Mouse (Mus musculus) midbrain, embryonic 15.5 days (tissue): ENCODE results near the gene Gm20518. TPM values are rescaled to one million over a fixed set of nuclear protein-coding genes. Genes with fewer than 3 reads are reported as not detected.

Source experiments
- ATAC-seq: fragments of 200-750 bp; cut with Nextera tagmentation; replicated peaks from 2 replicates; pipeline ENCODE4 v1.8.0; 2017; ENCODE audit warnings: moderate TSS enrichment
- H3K27ac ChIP-seq: fragments of 300-500 bp; sonication (generic); 2 replicates; pipeline ENCODE4 v1.5.1; 2015; ENCODE audit warnings: mild to moderate bottlenecking, inconsistent platforms
- H3K27me3 ChIP-seq: fragments of 300-500 bp; sonication (generic); replicated peaks from 2 replicates; pipeline ENCODE4 v1.6.1; 2015; ENCODE audit warnings: inconsistent platforms
- H3K36me3 ChIP-seq: fragments of 300-500 bp; sonication (generic); replicated peaks from 2 replicates; pipeline ENCODE4 v1.6.1; 2015; ENCODE audit warnings: inconsistent platforms
- H3K4me1 ChIP-seq: fragments of 300-500 bp; sonication (generic); 2 replicates; pipeline ENCODE4 v1.6.1; 2015; ENCODE audit warnings: inconsistent platforms
- H3K4me2 ChIP-seq: fragments of 300-500 bp; sonication (generic); 2 replicates; pipeline ENCODE4 v1.6.1; 2015; ENCODE audit warnings: inconsistent platforms, mild to moderate bottlenecking, moderate library complexity
- H3K4me3 ChIP-seq: fragments of 300-500 bp; sonication (generic); 2 replicates; pipeline ENCODE4 v1.5.1; 2015; ENCODE audit warnings: mild to moderate bottlenecking, inconsistent platforms
- H3K9ac ChIP-seq: fragments of 300-500 bp; sonication (generic); 2 replicates; pipeline ENCODE4 v1.6.1; 2015; ENCODE audit warnings: mild to moderate bottlenecking, inconsistent platforms
- H3K9me3 ChIP-seq: fragments of 300-500 bp; sonication (generic); 2 replicates; pipeline ENCODE4 v1.6.1; 2016; ENCODE audit warnings: inconsistent platforms
- WGBS: fragments of 180-500 bp; shearing (Covaris S2); methylation state at CpG from one replicate; pipeline ENCODE4 v1.1.7; 2015; ENCODE audit warnings: mixed read lengths; 5-methylcytosine and 5-hydroxymethylcytosine counted together
- polyA plus RNA-seq: library from polyadenylated mRNA; unstranded; fragments of >200 nt; fragmentation: Nextera tagmentation; extraction: Ambion mirVana; gene quantifications from 2 replicates; pipeline ENCODE4 v1.2.1, GENCODE M21; 2015

Gene Gm20518
- 0.53 and 0.68 TPM in 2 replicates for polyA plus RNA-seq

GRCm38 (mm10) chr16:17891567-17891959, at the start of gene Gm20518:
Gene Gm20518, minus strand, starts transcription at chr16:17891671.
- Histone ChIP-seq H3K9me3 (no peaks in the 10 kb centered on the region), H3K4me2 (peak within 1 kb of the TSS; percentile 80), H3K4me1 (peaks cover 24% of the 10 kb centered on the region), H3K9ac (peak within 1 kb of the TSS; percentile 98), H3K4me3 (peak within 1 kb of the TSS; percentile 78), H3K27me3 (no peaks in the 10 kb centered on the region), H3K36me3 (no peaks in the 10 kb centered on the region), H3K27ac (peak within 1 kb of the TSS; percentile 97)
- WGBS = under 1% methylated on average over 37 of the region's 38 CpGs
- ATAC-seq = peak; percentile 97

DNA sequence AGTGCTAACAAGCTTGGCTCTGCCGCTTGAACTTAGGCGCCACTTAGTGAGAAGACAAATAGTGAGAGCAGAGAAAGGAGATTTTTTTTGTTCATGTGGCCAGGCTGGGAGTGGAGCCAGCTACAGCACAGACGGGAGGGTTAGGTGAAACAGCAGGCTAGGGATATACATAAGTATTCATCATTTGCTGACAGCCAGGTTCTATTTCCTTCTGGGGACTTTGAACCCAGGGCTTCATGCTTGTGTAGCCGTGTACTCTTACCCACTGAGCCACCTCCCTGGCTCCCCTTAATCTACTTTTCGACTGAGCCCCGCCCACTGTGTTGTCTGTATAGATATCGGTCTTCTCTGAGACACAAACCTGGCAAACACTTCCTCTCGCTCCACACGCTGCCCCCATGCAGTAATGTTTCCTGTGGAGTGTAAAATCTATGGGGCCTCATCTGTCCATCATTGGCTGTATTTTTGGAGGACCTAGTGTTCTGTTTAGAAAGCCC, 47.8 kb upstream of the Gm20518 start:
- Histone ChIP-seq H3K36me3 (no peaks in the 10 kb centered on the region), H3K27ac (no peak overlapping the region), H3K27me3 (0 out of 2 replicates have a peak, but pooled peaks cover 3% of the 10 kb centered on the region), H3K9me3 (no peaks in the 10 kb centered on the region), H3K4me2 (no peak overlapping the region), H3K9ac (no peak overlapping the region), H3K4me1 (no peaks in the 10 kb centered on the region), H3K4me3 (no peak overlapping the region)
- no peak for ATAC-seq
- 55% methylated on average over 9 of the region's 9 CpGs for WGBS

DNA sequence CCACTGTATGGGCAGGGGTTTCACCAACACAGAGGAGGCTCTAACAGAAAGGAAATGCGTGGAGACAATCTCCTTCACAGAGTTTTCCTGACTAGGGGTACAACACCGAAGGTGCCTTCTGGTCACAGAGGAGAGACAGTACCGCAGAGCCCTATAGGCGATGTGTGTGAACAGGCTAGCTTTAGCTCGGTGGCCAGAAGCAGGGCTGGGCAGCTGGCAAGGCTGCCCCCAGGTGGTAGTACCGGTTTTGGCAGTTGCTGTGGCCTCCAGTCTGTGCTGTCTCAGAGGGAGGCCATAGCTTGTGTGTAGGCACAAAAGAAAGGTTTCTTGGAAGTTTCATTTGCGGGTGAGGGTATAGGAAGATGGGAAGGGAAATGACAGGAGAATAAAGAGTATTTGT, 47.4 kb upstream of the Gm20518 start:
- no peak overlapping the region for H3K27ac ChIP-seq
- no peak overlapping the region for H3K4me3 ChIP-seq
- no peak overlapping the region for H3K4me2 ChIP-seq
- ATAC-seq = 0 out of 2 replicates have a peak, but pooled peaks have one; percentile 39
- H3K4me1 ChIP-seq = no peaks in the 10 kb centered on the region
- no peaks in the 10 kb centered on the region for H3K36me3 ChIP-seq
- 11% methylated on average over 7 of the region's 7 CpGs for WGBS
- no peaks in the 10 kb centered on the region for H3K9me3 ChIP-seq
- H3K27me3 ChIP-seq = 0 out of 2 replicates have a peak, but pooled peaks cover 3% of the 10 kb centered on the region
- no peak overlapping the region for H3K9ac ChIP-seq

DNA sequence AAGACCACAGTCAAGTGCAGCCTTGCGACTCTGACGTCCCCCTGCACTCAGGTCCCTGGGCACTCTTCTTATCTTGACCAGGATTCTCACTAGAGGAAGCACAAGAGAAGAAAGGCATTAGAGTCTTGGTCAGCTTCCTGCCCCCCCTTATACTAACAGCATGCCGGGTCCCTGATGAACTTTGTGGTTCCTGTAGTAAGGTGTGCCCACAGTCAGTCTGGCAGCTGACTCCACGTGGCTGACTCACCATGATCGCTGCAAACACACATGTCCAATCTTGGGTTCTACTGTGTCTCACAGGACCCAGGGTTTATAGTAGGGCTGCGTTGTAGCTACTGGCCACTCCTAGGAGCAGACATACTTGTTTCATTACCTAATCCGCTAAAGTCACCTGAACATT, 46.7 kb upstream of the Gm20518 start:
- no peaks in the 10 kb centered on the region for H3K36me3 ChIP-seq
- WGBS = 85% methylated on average over 7 of the region's 7 CpGs
- no peak for ATAC-seq

DNA sequence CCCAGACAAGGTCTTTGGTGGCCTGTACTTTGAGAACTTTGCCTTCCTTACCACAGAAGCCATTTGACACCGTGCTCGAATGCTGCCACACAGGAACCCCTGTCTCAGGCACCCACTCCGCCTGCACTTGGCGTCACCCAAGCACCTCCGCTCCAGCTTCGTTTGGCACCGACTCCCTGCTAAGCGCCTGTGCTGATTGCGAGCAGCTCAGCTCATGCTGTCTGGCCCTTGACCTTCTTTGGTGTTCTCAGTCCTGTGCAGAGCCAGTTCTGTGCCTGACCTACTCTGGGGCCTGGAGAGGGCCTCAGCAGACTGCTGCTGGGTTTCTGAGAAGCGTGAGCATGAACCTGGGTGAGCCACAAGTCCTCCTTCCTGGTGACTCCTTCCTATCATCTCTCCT, 45.3 kb upstream of the Gm20518 start:
- H3K4me2 ChIP-seq = no peak overlapping the region
- H3K36me3 ChIP-seq = no peaks in the 10 kb centered on the region
- H3K9me3 ChIP-seq = no peaks in the 10 kb centered on the region
- H3K4me1 ChIP-seq = no peaks in the 10 kb centered on the region
- no peak for ATAC-seq
- H3K4me3 ChIP-seq = no peak overlapping the region
- H3K27me3 ChIP-seq = 0 out of 2 replicates have a peak, but pooled peaks cover 3% of the 10 kb centered on the region
- H3K9ac ChIP-seq = no peak overlapping the region
- no peak overlapping the region for H3K27ac ChIP-seq
- 88% methylated on average over 10 of the region's 10 CpGs for WGBS

More for the DNA sequence above, 46.7 kb upstream of the Gm20518 start:
- no peak overlapping the region for H3K9ac ChIP-seq
- no peaks in the 10 kb centered on the region for H3K9me3 ChIP-seq
- no peak overlapping the region for H3K27ac ChIP-seq
- no peak overlapping the region for H3K4me2 ChIP-seq
- 0 out of 2 replicates have a peak, but pooled peaks cover 3% of the 10 kb centered on the region for H3K27me3 ChIP-seq
- H3K4me3 ChIP-seq = no peak overlapping the region
- no peaks in the 10 kb centered on the region for H3K4me1 ChIP-seq

GRCm38 (mm10) chr16:17934445-17934910, 43.0 kb upstream of the Gm20518 start:
- WGBS = 55% methylated on average over 3 of the region's 3 CpGs
- Histone ChIP-seq H3K27ac (no peak overlapping the region), H3K27me3 (0 out of 2 replicates have a peak, but pooled peaks cover 3% of the 10 kb centered on the region), H3K9me3 (no peaks in the 10 kb centered on the region), H3K4me3 (no peak overlapping the region), H3K4me1 (no peaks in the 10 kb centered on the region; the same call in 1 of the 2 replicates), H3K9ac (no peak overlapping the region), H3K36me3 (no peaks in the 10 kb centered on the region), H3K4me2 (no peak overlapping the region)
- ATAC-seq = no peak

DNA sequence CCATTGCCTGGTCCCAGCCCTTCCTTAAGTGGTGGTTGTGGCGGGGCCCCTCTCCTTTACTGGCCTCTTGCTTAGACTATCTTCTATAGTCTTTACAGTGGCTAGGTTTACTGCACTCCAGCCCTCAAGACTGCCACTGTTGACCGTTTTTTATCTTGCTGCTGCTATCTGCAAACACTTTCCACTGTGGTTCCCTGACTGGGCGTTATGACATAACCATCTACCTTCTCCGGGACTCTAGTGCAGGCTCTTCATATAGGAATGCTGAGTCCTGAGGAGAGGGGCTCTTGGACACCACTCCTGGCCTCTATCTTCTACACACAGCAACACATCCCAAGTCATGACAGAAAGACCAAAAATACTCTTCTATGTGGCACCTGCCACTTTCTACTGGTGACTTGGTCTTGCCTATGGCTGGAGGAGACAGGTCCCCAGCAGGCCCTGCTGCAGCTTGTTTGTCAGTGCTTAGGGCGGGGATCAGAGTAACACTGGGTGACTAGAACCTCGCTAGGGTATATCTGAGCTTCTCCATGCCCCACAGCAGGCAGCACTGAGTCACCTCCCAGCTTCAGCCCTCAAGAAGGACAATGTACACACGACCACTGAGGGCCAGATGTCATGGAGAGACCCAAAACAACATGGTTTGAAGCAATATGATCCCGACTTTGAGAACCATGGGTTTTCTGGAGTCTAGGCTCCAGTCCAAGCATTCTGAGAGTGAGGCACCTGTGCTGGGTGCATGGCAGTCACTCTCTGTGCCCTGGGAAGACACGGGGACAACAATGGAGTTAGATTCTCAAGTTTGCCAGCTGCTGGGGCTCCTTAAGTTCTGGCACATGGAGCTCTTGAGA, 42.3 kb upstream of the Gm20518 start:
- WGBS = 72% methylated on average over 9 of the region's 9 CpGs
- ATAC-seq = no peak
- no peak overlapping the region for H3K4me3 ChIP-seq
- H3K9me3 ChIP-seq = no peaks in the 10 kb centered on the region
- H3K27me3 ChIP-seq = 0 out of 2 replicates have a peak, but pooled peaks cover 3% of the 10 kb centered on the region
- no peak overlapping the region for H3K27ac ChIP-seq
- H3K4me1 ChIP-seq = peaks cover 2% of the 10 kb centered on the region
- H3K9ac ChIP-seq = no peak overlapping the region
- H3K36me3 ChIP-seq = no peaks in the 10 kb centered on the region
- H3K4me2 ChIP-seq = no peak overlapping the region

- no peak for ATAC-seq
- no peak overlapping the region for H3K4me2 ChIP-seq
- H3K9ac ChIP-seq = no peak overlapping the region
- no peaks in the 10 kb centered on the region for H3K36me3 ChIP-seq
- WGBS = 75% methylated on average over 5 of the region's 5 CpGs
- H3K4me1 ChIP-seq = peaks cover 11% of the 10 kb centered on the region
- no peaks in the 10 kb centered on the region for H3K9me3 ChIP-seq
- H3K27ac ChIP-seq = no peak overlapping the region
- H3K4me3 ChIP-seq = no peak overlapping the region
- H3K27me3 ChIP-seq = 0 out of 2 replicates have a peak, but pooled peaks cover 3% of the 10 kb centered on the region
Observed at GRCm38 (mm10) chr16:17931906-17932460, 40.5 kb upstream of the Gm20518 start.

DNA sequence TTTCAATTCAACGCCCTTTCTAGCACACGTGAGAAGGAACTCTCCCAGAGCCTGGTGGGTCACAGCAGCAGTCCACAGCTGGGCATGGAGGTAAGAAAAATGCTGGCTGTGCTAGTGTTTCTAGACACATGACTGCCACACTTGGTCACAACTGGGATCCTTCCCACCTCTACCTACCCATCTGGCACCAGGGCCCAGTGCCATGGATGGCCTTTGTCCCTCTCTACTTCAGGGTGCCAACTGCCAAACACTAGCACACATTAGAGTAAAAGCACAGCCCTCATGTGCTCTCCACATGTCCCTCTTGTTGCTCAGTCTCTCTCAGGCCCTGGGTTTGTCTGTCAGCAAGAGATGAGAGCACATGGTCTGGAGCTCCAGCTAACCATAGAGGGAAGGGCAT, 38.2 kb upstream of the Gm20518 start:
- no peak overlapping the region for H3K9ac ChIP-seq
- no peak overlapping the region for H3K4me3 ChIP-seq
- H3K27ac ChIP-seq = no peak overlapping the region
- no peak overlapping the region for H3K4me2 ChIP-seq
- H3K27me3 ChIP-seq = no peaks in the 10 kb centered on the region
- ATAC-seq = no peak
- H3K9me3 ChIP-seq = no peaks in the 10 kb centered on the region
- peaks cover 25% of the 10 kb centered on the region for H3K4me1 ChIP-seq
- no peaks in the 10 kb centered on the region; the same call in 1 of the 2 replicates for H3K36me3 ChIP-seq
- 37% methylated on average over 2 of the region's 2 CpGs for WGBS

DNA sequence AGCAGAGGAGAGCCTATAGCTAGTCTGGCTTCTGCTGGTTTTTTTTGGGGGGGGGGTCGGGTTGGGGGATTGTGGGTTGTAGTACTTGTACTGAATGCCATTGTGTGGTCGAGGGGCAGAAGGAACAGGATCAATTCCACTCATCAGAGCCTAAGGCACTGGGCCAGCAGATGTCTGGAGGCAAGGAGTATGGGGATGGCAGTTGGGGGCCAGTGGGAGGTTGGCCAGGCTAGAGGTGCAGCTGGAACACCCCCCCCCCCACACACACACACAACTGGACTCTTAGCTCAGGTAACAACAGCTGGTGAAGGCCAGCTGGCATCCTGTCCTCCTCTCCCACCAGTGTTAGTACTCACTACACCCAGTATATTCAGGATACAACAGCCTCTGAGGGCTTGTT, 37.7 kb upstream of the Gm20518 start:
- 6% methylated on average over 2 of the region's 2 CpGs for WGBS
- peak; percentile 4 for ATAC-seq
- peak overlapping the region; percentile 91 for H3K4me2 ChIP-seq

DNA sequence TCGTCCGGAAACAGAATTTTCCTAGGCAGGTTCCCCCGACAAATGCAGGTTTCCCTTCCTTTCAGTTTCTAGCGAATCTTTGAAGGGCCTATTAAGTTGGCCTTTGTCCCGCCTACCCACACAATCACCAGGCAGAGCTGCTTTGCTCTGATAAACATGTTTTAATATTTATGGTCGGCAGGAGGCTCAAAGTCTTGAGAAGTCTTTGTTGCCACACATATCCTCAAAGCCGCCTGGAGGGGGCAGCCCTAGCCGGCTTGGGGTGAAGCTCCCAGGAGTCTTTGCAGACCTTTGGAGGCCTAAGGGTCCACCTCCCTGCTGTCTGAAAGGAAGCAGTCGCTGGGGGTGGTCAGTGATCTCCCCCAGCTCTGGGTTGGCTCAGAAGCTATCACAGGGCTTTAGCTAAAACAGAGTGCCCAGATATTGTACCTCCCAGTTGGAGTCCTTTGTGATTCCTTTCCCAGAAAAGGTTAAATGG, 37.2 kb upstream of the Gm20518 start:
- H3K9ac ChIP-seq = peak overlapping the region; percentile 84
- ATAC-seq = peak; percentile 65
- no peaks in the 10 kb centered on the region; the same call in 1 of the 2 replicates for H3K36me3 ChIP-seq
- H3K4me2 ChIP-seq = peak overlapping the region; percentile 91
- peaks cover 26% of the 10 kb centered on the region for H3K4me1 ChIP-seq
- no peaks in the 10 kb centered on the region for H3K27me3 ChIP-seq
- peak overlapping the region; percentile 85 for H3K4me3 ChIP-seq
- no peaks in the 10 kb centered on the region for H3K9me3 ChIP-seq
- peak overlapping the region; percentile 92 for H3K27ac ChIP-seq
- under 1% methylated on average over 9 of the region's 9 CpGs for WGBS

More for the DNA sequence above, 37.7 kb upstream of the Gm20518 start:
- no peaks in the 10 kb centered on the region; the same call in 1 of the 2 replicates for H3K36me3 ChIP-seq
- peaks cover 25% of the 10 kb centered on the region for H3K4me1 ChIP-seq
- H3K9me3 ChIP-seq = no peaks in the 10 kb centered on the region
- peak overlapping the region; percentile 92 for H3K27ac ChIP-seq
- H3K9ac ChIP-seq = no peak overlapping the region
- H3K4me3 ChIP-seq = peak overlapping the region; percentile 85; the same call in 1 of the 2 replicates
- no peaks in the 10 kb centered on the region for H3K27me3 ChIP-seq

DNA sequence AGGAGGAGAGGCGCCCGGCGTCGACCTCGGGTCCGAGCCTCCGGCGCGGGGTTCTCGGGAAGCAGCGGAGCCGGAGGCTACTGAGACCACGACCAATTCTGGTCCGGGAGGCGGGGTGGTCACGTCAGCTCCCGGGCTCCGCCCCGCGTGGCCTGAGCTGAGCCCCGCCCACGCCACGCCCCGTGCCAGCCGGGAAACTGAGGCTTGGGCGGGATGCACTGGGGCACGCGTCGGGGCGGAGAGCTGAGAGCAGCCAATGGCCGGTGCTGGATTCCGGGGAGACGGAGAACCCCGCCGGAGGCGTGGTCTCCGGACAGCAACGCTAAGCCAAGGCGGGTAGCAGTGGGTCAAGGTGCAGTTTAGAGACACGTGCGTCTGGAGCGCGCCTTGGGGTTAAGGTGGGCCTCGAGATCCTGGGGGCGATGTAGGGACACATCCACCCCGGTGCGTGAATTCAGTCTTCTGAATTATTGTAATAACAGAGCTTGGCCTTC, 36.7 kb upstream of the Gm20518 start, which contains the start of gene Slc25a1:
Gene Slc25a1, minus strand, starts transcription at position 133 of the 494 bp plus-strand sequence.
- under 1% methylated on average over 47 of the region's 47 CpGs for WGBS
- no peaks in the 10 kb centered on the region; the same call in 1 of the 2 replicates for H3K36me3 ChIP-seq
- no peaks in the 10 kb centered on the region for H3K9me3 ChIP-seq
- peaks cover 31% of the 10 kb centered on the region for H3K4me1 ChIP-seq
- H3K9ac ChIP-seq = peak within 1 kb of the TSS; percentile 84
- peak within 1 kb of the TSS; percentile 85 for H3K4me3 ChIP-seq
- H3K27ac ChIP-seq = peak within 1 kb of the TSS; percentile 92
- ATAC-seq = peak; percentile 89
- no peaks in the 10 kb centered on the region for H3K27me3 ChIP-seq
- peak within 1 kb of the TSS; percentile 91 for H3K4me2 ChIP-seq
